Mouse (Mus musculus) neural tube, embryonic 12.5 days (tissue): ENCODE data around the gene Pik3r2. TPM values are rescaled to one million over a fixed set of nuclear protein-coding genes. Genes with fewer than 3 reads are reported as not detected.

Source experiments
- ATAC-seq: fragments of 200-750 bp; cut with Nextera tagmentation; 2 replicates; pipeline ENCODE4 v1.8.0; 2017; ENCODE audit warnings: low read depth, mild to moderate bottlenecking, moderate TSS enrichment, moderate library complexity; ENCODE audit not compliant: low FRiP score
- H3K27ac ChIP-seq: fragments of 300-500 bp; sonication (generic); 2 replicates; pipeline ENCODE4 v1.5.1; 2016
- H3K27me3 ChIP-seq: fragments of 300-500 bp; sonication (generic); replicated peaks from 2 replicates; pipeline ENCODE4 v1.6.1; 2016; ENCODE audit warnings: mild to moderate bottlenecking
- H3K36me3 ChIP-seq: fragments of 300-500 bp; sonication (generic); 2 replicates; pipeline ENCODE4 v1.6.1; 2016; ENCODE audit warnings: mild to moderate bottlenecking
- H3K4me1 ChIP-seq: fragments of 300-500 bp; sonication (generic); 2 replicates; pipeline ENCODE4 v1.6.1; 2016
- H3K4me2 ChIP-seq: fragments of 300-500 bp; sonication (generic); replicated peaks from 2 replicates; pipeline ENCODE4 v1.6.1; 2016; ENCODE audit warnings: mild to moderate bottlenecking
- H3K4me3 ChIP-seq: fragments of 300-500 bp; sonication (generic); 2 replicates; pipeline ENCODE4 v1.5.1; 2016
- H3K9ac ChIP-seq: fragments of 300-500 bp; sonication (generic); 2 replicates; pipeline ENCODE4 v1.6.1; 2016; ENCODE audit warnings: mild to moderate bottlenecking
- H3K9me3 ChIP-seq: fragments of 300-500 bp; sonication (generic); 2 replicates; pipeline ENCODE4 v1.6.1; 2016; ENCODE audit warnings: mild to moderate bottlenecking
- whole genome bisulfite sequencing: fragments of 180-500 bp; shearing (Covaris S2); methylation state at CpG from one replicate; pipeline ENCODE4 v1.1.7; 2016; 5-methylcytosine and 5-hydroxymethylcytosine counted together
- polyA plus RNA-seq: library from polyadenylated mRNA; unstranded; fragments of >200 nt; fragmentation: Nextera tagmentation; extraction: Ambion mirVana; gene quantifications from 2 replicates; pipeline ENCODE4 v1.2.1, GENCODE M21; 2016

The Pik3r2 gene
- polyA plus RNA-seq, 1 experiment from 2014 or later, result 84.0 TPM

GRCm38 (mm10) chr8:70742176-70742575 is 34.3 kb downstream of the Pik3r2 start:
- Histone ChIP-seq H3K4me1 (peaks cover 16% of the 10 kb centered on the region), H3K9me3 (no peaks in the 10 kb centered on the region), H3K4me2 (no peak overlapping the region), H3K4me3 (no peak overlapping the region), H3K36me3 (no peaks in the 10 kb centered on the region), H3K9ac (0 out of 2 replicates have a peak overlapping the region, but pooled peaks have one; percentile 5), H3K27ac (no peak overlapping the region), H3K27me3 (peaks cover 64% of the 10 kb centered on the region)
- 77% methylated on average over 11 of the region's 11 CpGs for WGBS
- ATAC-seq, result no peak

- H3K4me1 ChIP-seq, result peaks cover 16% of the 10 kb centered on the region
- H3K4me2 ChIP-seq, result no peak overlapping the region
- H3K27ac ChIP-seq, result no peak overlapping the region
- H3K27me3 ChIP-seq, result peaks cover 59% of the 10 kb centered on the region
- H3K9me3 ChIP-seq, result no peaks in the 10 kb centered on the region
- no peaks in the 10 kb centered on the region for H3K36me3 ChIP-seq
- H3K4me3 ChIP-seq, result no peak overlapping the region
- H3K9ac ChIP-seq, result 0 out of 2 replicates have a peak overlapping the region, but pooled peaks have one; percentile 5
- WGBS, result 61% methylated on average over 5 of the region's 5 CpGs
- no peak for ATAC-seq
These were observed 34.9 kb downstream of the Pik3r2 start for GRCm38 (mm10) chr8:70741661-70742060.

DNA sequence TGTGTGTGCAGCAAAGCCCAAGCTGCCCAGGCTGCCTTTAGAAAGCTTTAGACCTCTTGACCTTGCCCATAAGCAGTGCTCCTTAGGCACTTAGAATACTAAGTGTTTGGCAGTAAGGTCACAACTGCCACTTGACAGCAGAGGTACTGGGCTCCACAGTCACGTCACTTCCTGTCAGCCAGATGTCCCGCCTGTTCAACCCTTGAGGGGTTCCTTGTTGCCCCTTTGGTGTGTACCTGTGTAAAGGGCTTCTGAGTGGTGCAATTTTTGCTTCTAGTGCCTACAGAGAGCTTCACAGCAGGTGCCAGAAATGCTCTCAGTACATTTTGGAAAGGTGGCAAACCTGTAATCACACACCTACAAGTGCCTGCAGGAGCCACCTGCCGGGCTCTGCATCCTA is 38.3 kb downstream of the Pik3r2 start:
- 72% methylated on average over 3 of the region's 3 CpGs for WGBS
- Histone ChIP-seq H3K9me3 (no peaks in the 10 kb centered on the region), H3K36me3 (no peaks in the 10 kb centered on the region), H3K4me3 (no peak overlapping the region), H3K4me1 (peaks cover 4% of the 10 kb centered on the region), H3K27ac (no peak overlapping the region), H3K27me3 (peaks cover 26% of the 10 kb centered on the region), H3K4me2 (no peak overlapping the region), H3K9ac (no peak overlapping the region)
- ATAC-seq, result no peak

DNA sequence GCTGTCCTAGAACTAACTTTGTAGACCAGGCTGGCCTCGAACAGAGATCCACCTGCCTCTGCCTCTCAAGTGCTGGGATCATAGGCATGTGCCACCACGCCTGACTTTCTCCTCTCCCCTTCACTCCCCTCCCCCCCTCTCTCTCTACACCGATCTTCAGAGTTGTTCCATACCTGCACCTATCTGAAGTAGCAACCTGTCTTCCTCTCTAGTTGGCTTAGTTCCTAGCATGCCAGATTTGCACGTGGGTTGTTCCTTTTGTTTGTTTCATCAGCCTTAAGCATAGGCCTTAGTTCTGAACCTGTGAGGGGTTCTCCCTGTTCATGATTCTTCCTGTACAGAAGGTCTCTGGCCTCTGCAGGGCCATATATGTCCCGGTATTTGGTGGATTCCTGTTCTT is 38.8 kb downstream of the Pik3r2 start:
- H3K9me3 ChIP-seq, result no peaks in the 10 kb centered on the region
- H3K27ac ChIP-seq, result no peak overlapping the region
- no peak overlapping the region for H3K4me2 ChIP-seq
- H3K9ac ChIP-seq, result no peak overlapping the region
- 71% methylated on average over 5 of the region's 5 CpGs for WGBS
- H3K4me3 ChIP-seq, result no peak overlapping the region
- H3K4me1 ChIP-seq, result no peaks in the 10 kb centered on the region
- no peaks in the 10 kb centered on the region for H3K36me3 ChIP-seq
- H3K27me3 ChIP-seq, result peaks cover 26% of the 10 kb centered on the region
- no peak for ATAC-seq

DNA sequence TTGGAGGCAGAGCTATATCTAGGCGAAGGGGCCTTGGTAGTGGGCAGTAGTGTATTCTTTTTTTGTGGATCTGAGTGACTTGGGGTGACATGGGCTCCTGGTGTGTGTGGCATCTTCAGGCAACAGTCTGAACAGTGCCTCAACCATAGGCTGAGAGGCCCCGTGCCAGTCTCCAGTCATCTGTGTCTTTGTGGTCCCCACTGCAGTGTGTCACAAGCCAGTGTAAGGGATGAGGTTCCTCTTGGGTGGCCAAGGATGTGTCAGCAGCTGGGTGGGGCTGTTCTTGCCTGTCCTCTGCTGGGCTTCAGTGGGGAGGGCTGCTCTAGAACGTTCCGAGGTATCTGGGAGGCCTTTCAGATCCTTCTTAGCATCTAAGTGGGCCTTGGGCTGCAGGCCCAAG is 45.6 kb downstream of the Pik3r2 start:
- Histone ChIP-seq H3K4me3 (no peak overlapping the region), H3K4me2 (no peak overlapping the region), H3K9ac (no peak overlapping the region), H3K36me3 (no peaks in the 10 kb centered on the region), H3K27ac (no peak overlapping the region), H3K4me1 (no peaks in the 10 kb centered on the region), H3K9me3 (no peaks in the 10 kb centered on the region), H3K27me3 (peaks cover 59% of the 10 kb centered on the region)
- ATAC-seq, result no peak
- 91% methylated on average over 4 of the region's 4 CpGs for WGBS

DNA sequence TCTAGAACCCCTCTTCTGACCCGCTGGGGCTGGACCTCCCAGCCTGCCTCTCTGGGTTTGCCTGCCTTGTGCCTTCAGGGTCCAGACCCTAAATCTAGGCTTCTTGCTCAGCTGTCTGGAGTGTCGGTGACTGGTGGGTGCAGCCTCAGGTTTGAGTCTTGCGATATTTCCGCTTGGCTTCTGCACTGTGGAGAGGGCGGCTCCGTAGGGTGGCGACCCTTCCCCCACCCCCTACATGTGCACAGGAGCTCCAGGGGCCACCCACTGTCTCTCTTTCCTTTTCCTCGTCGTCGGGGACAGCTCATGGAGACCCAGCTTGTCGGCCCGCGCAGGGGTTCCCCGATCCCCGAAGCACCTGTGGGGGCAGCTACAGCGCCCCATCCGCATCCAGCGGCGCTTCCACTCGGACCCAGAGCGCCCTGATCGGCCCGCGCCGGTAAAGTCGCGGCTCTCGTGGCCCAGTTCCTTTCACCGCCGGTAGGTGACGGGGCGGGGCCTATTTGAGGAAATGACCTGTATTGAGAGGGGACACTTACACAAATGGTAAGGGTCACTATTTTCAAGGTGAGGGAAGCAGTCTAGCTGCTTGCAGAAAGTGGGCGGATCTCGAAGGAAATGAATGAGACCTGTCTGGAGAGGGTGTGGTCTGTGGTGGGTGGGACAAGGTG is 46.6 kb downstream of the Pik3r2 start:
- Histone ChIP-seq H3K4me1 (no peaks in the 10 kb centered on the region), H3K9me3 (no peaks in the 10 kb centered on the region), H3K27me3 (peaks cover 63% of the 10 kb centered on the region), H3K9ac (no peak overlapping the region), H3K27ac (no peak overlapping the region), H3K4me2 (peak overlapping the region; percentile 53), H3K4me3 (peak overlapping the region; percentile 16; the same call in 1 of the 2 replicates), H3K36me3 (no peaks in the 10 kb centered on the region)
- 3% methylated on average over 34 of the region's 34 CpGs for WGBS
- peak; percentile 53; the same call in 1 of the 2 replicates for ATAC-seq

DNA sequence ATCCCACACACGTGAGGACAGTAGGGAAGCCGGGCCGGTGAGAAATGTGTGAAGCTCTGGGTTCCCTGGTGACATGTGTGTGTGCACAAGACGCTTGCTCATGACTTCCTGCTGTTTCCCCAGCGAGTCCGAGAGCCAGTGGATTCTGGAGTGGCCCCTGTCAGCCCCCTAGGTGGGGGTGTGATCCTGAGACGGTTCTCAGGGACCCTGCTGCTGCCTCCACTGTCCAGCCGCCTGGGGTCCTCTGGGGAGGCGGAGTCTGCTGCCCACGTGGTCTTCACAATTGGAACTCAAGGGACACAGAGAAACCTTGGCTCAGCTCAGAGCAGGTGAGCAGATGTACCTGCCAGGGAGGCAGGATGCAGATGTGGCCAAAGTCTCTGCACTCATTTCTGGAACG is 49.8 kb downstream of the Pik3r2 start:
- H3K4me2 ChIP-seq, result no peak overlapping the region
- H3K36me3 ChIP-seq, result no peaks in the 10 kb centered on the region
- H3K9me3 ChIP-seq, result no peaks in the 10 kb centered on the region
- WGBS, result 45% methylated on average over 11 of the region's 11 CpGs
- ATAC-seq, result no peak
- peaks cover 50% of the 10 kb centered on the region for H3K27me3 ChIP-seq
- no peaks in the 10 kb centered on the region for H3K4me1 ChIP-seq
- no peak overlapping the region for H3K9ac ChIP-seq
- no peak overlapping the region for H3K27ac ChIP-seq
- H3K4me3 ChIP-seq, result no peak overlapping the region

GRCm38 (mm10) chr8:70725792-70726447 is 50.6 kb downstream of the Pik3r2 start:
- Histone ChIP-seq H3K9ac (no peak overlapping the region), H3K27ac (no peak overlapping the region), H3K27me3 (peaks cover 44% of the 10 kb centered on the region), H3K9me3 (no peaks in the 10 kb centered on the region), H3K4me2 (no peak overlapping the region), H3K36me3 (no peaks in the 10 kb centered on the region), H3K4me3 (no peak overlapping the region), H3K4me1 (no peaks in the 10 kb centered on the region)
- no peak for ATAC-seq
- WGBS, result 29% methylated on average over 14 of the region's 14 CpGs

- H3K27ac ChIP-seq, result no peak overlapping the region
- no peak overlapping the region for H3K4me3 ChIP-seq
- H3K27me3 ChIP-seq, result peaks cover 27% of the 10 kb centered on the region
- H3K9ac ChIP-seq, result no peak overlapping the region
- H3K4me2 ChIP-seq, result no peak overlapping the region
- ATAC-seq, result no peak
- 79% methylated on average over 12 of the region's 12 CpGs for WGBS
- H3K4me1 ChIP-seq, result no peaks in the 10 kb centered on the region
- no peaks in the 10 kb centered on the region for H3K9me3 ChIP-seq
- H3K36me3 ChIP-seq, result no peaks in the 10 kb centered on the region
These were observed 52.3 kb downstream of the Pik3r2 start for GRCm38 (mm10) chr8:70724216-70724615.

DNA sequence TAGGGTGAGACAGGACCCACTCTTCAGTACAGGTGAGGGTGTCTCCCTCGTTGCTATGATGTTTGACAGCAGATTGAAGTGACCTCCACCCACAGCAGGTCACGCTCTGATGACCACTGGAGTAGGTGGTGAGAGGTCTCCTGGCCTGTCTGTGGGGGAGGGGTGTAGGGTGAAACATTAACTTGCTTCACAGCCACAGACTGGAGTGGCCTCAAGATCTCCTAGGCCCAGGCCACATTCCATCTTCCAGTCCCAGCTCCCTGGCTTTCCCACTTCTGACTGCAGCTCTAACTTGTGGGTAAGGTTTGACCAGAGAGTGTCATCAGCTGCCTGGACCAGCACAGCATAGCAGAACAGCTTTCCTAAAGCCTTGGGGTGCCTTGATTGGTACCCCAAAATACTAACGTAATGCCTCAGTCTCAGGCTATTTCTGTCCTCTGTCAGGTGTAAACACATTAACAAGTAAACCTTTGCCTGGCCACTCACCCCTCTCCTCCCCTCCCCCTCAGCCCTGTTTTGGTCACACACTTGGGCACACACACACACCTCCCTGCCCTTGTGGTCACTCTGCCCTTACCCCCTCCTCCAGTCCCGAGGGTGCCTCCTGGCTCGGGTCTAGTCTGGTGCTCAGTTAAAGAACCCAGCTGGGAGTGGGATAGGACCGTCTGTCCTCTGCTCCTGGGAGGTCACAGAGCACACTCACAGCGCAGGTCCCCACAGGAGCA is 52.9 kb downstream of the Pik3r2 start, which contains the start of gene Pde4c:
Gene Pde4c, plus strand, starts transcription at position 235 of the 725 bp plus-strand sequence.
- no peak for ATAC-seq
- no peak within 1 kb of the TSS for H3K4me2 ChIP-seq
- WGBS, result 57% methylated on average over 7 of the region's 7 CpGs

DNA sequence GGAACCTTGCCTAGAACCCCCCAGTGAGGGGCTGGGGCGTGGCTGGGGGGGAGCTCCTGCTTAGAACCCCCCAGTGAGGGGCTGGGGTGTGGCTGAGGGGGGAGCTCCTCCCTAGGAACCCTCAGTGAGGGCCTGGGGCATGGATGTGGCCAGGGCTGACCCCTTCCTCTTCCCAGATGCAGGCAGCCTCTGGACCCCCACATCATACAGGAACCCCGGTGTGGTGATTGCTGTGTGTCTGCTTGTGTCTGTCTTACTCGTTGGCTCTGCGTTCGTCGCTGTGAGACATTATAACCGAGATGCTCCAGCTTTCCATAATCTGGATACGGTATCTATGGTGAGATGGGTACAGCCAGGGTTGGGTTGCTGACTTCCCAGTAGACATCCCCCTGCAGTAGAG is 54.9 kb downstream of the Pik3r2 start:
- H3K9ac ChIP-seq, result no peak overlapping the region
- H3K9me3 ChIP-seq, result no peaks in the 10 kb centered on the region
- WGBS, result 82% methylated on average over 8 of the region's 8 CpGs

More for the DNA sequence above, 52.9 kb downstream of the Pik3r2 start, which contains the start of gene Pde4c:
- no peaks in the 10 kb centered on the region for H3K9me3 ChIP-seq
- no peak within 1 kb of the TSS for H3K4me3 ChIP-seq
- no peak within 1 kb of the TSS for H3K27ac ChIP-seq
- H3K4me1 ChIP-seq, result no peaks in the 10 kb centered on the region
- H3K36me3 ChIP-seq, result no peaks in the 10 kb centered on the region
- peaks cover 22% of the 10 kb centered on the region for H3K27me3 ChIP-seq
- H3K9ac ChIP-seq, result no peak within 1 kb of the TSS

DNA sequence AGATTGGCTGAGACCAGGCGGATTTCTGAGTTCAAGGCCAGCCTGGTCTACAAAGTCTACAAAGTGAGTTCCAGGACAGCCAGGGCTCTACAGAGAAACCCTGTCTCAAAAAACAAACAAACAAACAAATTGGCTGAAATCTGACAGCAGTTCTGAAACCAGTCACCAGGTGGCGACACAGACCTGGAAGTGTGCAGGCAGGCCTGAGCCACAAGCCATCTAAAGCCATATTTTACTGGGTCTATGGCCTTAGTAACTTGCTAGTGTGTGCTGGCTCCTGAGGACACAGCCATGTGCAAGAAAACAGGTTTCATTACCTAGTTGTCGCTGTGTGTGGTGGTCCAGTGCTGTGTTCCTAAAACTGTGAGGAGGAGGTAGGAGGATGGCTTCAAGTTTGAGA is 55.8 kb downstream of the Pik3r2 start:
- no peak overlapping the region for H3K4me3 ChIP-seq

More for the DNA sequence above, 54.9 kb downstream of the Pik3r2 start:
- ATAC-seq, result no peak
- Histone ChIP-seq H3K36me3 (no peaks in the 10 kb centered on the region), H3K4me2 (no peak overlapping the region), H3K27ac (no peak overlapping the region), H3K4me1 (0 out of 2 replicates have a peak, but pooled peaks cover 4% of the 10 kb centered on the region), H3K27me3 (peaks cover 7% of the 10 kb centered on the region; the same call in 1 of the 2 replicates), H3K4me3 (no peak overlapping the region)

More for the DNA sequence above, 55.8 kb downstream of the Pik3r2 start:
- ATAC-seq, result no peak
- Histone ChIP-seq H3K9me3 (no peaks in the 10 kb centered on the region), H3K36me3 (no peaks in the 10 kb centered on the region), H3K4me2 (no peak overlapping the region), H3K27me3 (0 out of 2 replicates have a peak, but pooled peaks cover 1% of the 10 kb centered on the region), H3K9ac (no peak overlapping the region), H3K4me1 (0 out of 2 replicates have a peak, but pooled peaks cover 4% of the 10 kb centered on the region), H3K27ac (no peak overlapping the region)
- WGBS, result 2% methylated on average over 3 of the region's 3 CpGs
